Mouse (Mus musculus): ENCODE data around the gene Cask. TPM values are rescaled to one million over a fixed set of nuclear protein-coding genes. Genes with fewer than 3 reads are reported as not detected.

Gene Cask
- polyA plus RNA-seq, 2 experiments, result 20.9 to 25.4 TPM

- Histone ChIP-seq H3K9ac (ENCODE audit: low read depth, low read length, severe bottlenecking) (no peak within 1 kb of the TSS), H3K27ac (replicated peaks; ENCODE audit: low read depth, low read length) (no peak within 1 kb of the TSS), H3K4me3 (replicated peaks; ENCODE audit: low read length) (no peak within 1 kb of the TSS), H3K4me2 (replicated peaks; ENCODE audit: low read depth, low read length, severe bottlenecking) (no peak within 1 kb of the TSS), H3K4me1 (ENCODE audit: control insufficient read depth, insufficient read depth, low read length) (no peaks in the 10 kb centered on the region), H3K9me3 (ENCODE audit: control insufficient read depth, low read length) (no peaks in the 10 kb centered on the region), H3K36me3 (ENCODE audit: control insufficient read depth, insufficient read depth, low read length) (no peaks in the 10 kb centered on the region), H3K27me3 (ENCODE audit: control insufficient read depth, insufficient read depth, low read length) (no peaks in the 10 kb centered on the region)
- 60% methylated on average over 5 of the region's 5 CpGs for WGBS
- no peak for TF ChIP-seq POLR2A (IDR thresholded peaks at IDR 0.05; ENCODE audit: borderline replicate concordance, extremely low read depth, insufficient read depth, insufficient read length)
- DNase-seq (ENCODE audit: low spot score) (no peak), ATAC-seq (ENCODE audit: low FRiP score, low read depth) (no peak)
Observed at GRCm38 (mm10) chrX:13631599-13632283, 219.4 kb downstream of the Cask start, which contains the start of gene Gpr34. Gene Gpr34, plus strand, starts transcription at chrX:13632089.

DNA sequence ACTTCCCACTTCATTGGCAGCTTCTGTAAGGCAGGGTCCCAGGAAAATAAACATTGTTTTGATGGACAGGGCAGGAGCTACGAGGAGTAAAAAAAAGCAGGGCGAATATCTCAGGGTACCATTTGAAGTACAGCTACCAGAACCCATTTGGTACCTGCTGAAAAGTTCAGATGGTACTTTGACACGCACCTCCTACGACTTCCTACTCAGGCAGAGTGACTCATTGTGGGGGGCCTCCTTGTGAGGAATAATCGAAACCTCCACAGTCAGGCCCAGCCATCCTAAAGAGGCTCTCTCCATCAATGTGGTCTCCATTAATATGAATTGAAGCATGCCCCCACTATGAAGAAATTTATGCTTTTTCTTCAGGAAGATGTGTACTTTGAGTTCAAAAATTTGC is 228.5 kb downstream of the Cask start:
- Histone ChIP-seq H3K36me3 (ENCODE audit: control insufficient read depth, insufficient read depth, low read length) (no peaks in the 10 kb centered on the region), H3K4me1 (ENCODE audit: control insufficient read depth, insufficient read depth, low read length) (no peaks in the 10 kb centered on the region), H3K27ac (replicated peaks; ENCODE audit: low read depth, low read length) (no peak overlapping the region), H3K27me3 (ENCODE audit: control insufficient read depth, insufficient read depth, low read length) (no peaks in the 10 kb centered on the region), H3K9me3 (ENCODE audit: control insufficient read depth, low read length) (no peaks in the 10 kb centered on the region), H3K4me3 (replicated peaks; ENCODE audit: low read length) (no peak overlapping the region), H3K9ac (ENCODE audit: low read depth, low read length, severe bottlenecking) (no peak overlapping the region), H3K4me2 (replicated peaks; ENCODE audit: low read depth, low read length, severe bottlenecking) (no peak overlapping the region)
- DNase-seq (ENCODE audit: low spot score) (no peak), ATAC-seq (ENCODE audit: low FRiP score, low read depth) (no peak)
- TF ChIP-seq POLR2A (IDR thresholded peaks at IDR 0.05; ENCODE audit: borderline replicate concordance, extremely low read depth, insufficient read depth, insufficient read length), result no peak
- 82% methylated on average over 5 of the region's 5 CpGs for WGBS

- WGBS, result 85% methylated on average over 4 of the region's 4 CpGs
- ATAC-seq (ENCODE audit: low FRiP score, low read depth), result no peak
Observed at GRCm38 (mm10) chrX:13621473-13621872, 229.7 kb downstream of the Cask start.

DNA sequence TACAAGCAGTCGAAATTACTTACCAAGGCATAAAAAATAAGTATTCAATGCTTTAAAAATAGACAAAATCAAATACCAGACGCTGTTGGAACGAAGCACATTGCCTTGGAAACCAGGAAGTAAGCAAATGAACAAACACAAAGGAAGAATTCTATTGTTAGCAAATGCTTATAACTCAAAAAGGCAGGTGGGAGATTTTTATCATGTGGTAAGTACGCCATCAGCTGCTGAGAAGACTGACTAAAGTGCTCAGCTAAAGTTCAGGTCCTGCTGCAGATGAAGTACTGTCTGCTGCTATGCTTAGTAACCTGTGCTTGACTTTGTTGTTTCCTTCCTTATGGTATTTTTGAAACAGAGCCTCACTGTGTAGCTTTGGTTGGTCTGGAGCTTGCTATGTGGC is 232.7 kb downstream of the Cask start:
- H3K4me2 ChIP-seq (replicated peaks; ENCODE audit: low read depth, low read length, severe bottlenecking), result no peak overlapping the region
- no peak overlapping the region for H3K27ac ChIP-seq (replicated peaks; ENCODE audit: low read depth, low read length)
- no peak for TF ChIP-seq POLR2A (IDR thresholded peaks at IDR 0.05; ENCODE audit: borderline replicate concordance, extremely low read depth, insufficient read depth, insufficient read length)
- ATAC-seq (ENCODE audit: low FRiP score, low read depth), result no peak
- no peaks in the 10 kb centered on the region for H3K9me3 ChIP-seq (ENCODE audit: control insufficient read depth, low read length)
- H3K4me1 ChIP-seq (ENCODE audit: control insufficient read depth, insufficient read depth, low read length), result no peaks in the 10 kb centered on the region
- no peak overlapping the region for H3K4me3 ChIP-seq (replicated peaks; ENCODE audit: low read length)
- H3K9ac ChIP-seq (ENCODE audit: low read depth, low read length, severe bottlenecking), result no peak overlapping the region
- H3K27me3 ChIP-seq (ENCODE audit: control insufficient read depth, insufficient read depth, low read length), result no peaks in the 10 kb centered on the region
- 82% methylated on average over 4 of the region's 4 CpGs for WGBS
- no peaks in the 10 kb centered on the region for H3K36me3 ChIP-seq (ENCODE audit: control insufficient read depth, insufficient read depth, low read length)
- no peak for DNase-seq (ENCODE audit: low spot score)

More at GRCm38 (mm10) chrX:13621473-13621872, 229.7 kb downstream of the Cask start:
- no peak for DNase-seq (ENCODE audit: low spot score)
- H3K27ac ChIP-seq (replicated peaks; ENCODE audit: low read depth, low read length), result no peak overlapping the region
- no peak for TF ChIP-seq POLR2A (IDR thresholded peaks at IDR 0.05; ENCODE audit: borderline replicate concordance, extremely low read depth, insufficient read depth, insufficient read length)
- no peaks in the 10 kb centered on the region for H3K36me3 ChIP-seq (ENCODE audit: control insufficient read depth, insufficient read depth, low read length)
- H3K9ac ChIP-seq (ENCODE audit: low read depth, low read length, severe bottlenecking), result no peak overlapping the region
- no peaks in the 10 kb centered on the region for H3K9me3 ChIP-seq (ENCODE audit: control insufficient read depth, low read length)
- H3K4me1 ChIP-seq (ENCODE audit: control insufficient read depth, insufficient read depth, low read length), result no peaks in the 10 kb centered on the region
- no peak overlapping the region for H3K4me3 ChIP-seq (replicated peaks; ENCODE audit: low read length)
- H3K27me3 ChIP-seq (ENCODE audit: control insufficient read depth, insufficient read depth, low read length), result no peaks in the 10 kb centered on the region
- H3K4me2 ChIP-seq (replicated peaks; ENCODE audit: low read depth, low read length, severe bottlenecking), result no peak overlapping the region

GRCm38 (mm10) chrX:13617294-13617693 is 233.9 kb downstream of the Cask start:
- Histone ChIP-seq H3K4me1 (ENCODE audit: control insufficient read depth, insufficient read depth, low read length) (no peaks in the 10 kb centered on the region), H3K4me3 (replicated peaks; ENCODE audit: low read length) (no peak overlapping the region), H3K27me3 (ENCODE audit: control insufficient read depth, insufficient read depth, low read length) (no peaks in the 10 kb centered on the region), H3K27ac (replicated peaks; ENCODE audit: low read depth, low read length) (no peak overlapping the region), H3K9me3 (ENCODE audit: control insufficient read depth, low read length) (no peaks in the 10 kb centered on the region), H3K9ac (ENCODE audit: low read depth, low read length, severe bottlenecking) (no peak overlapping the region), H3K4me2 (replicated peaks; ENCODE audit: low read depth, low read length, severe bottlenecking) (no peak overlapping the region), H3K36me3 (ENCODE audit: control insufficient read depth, insufficient read depth, low read length) (no peaks in the 10 kb centered on the region)
- no peak for TF ChIP-seq POLR2A (IDR thresholded peaks at IDR 0.05; ENCODE audit: borderline replicate concordance, extremely low read depth, insufficient read depth, insufficient read length)
- WGBS, result 93% methylated on average over 1 of the region's 1 CpGs
- no peak for ATAC-seq (ENCODE audit: low FRiP score, low read depth)
- DNase-seq (ENCODE audit: low spot score), result no peak

Data from limb, embryonic 14.5 days (tissue).